Mouse (Mus musculus) lung, postnatal 4 days (tissue): ENCODE measurements around the gene Dynlt1f.
"Not testable (repeated sequence)": the region's sequence is repeated elsewhere in the genome, so short reads cannot be mapped to it uniquely, and the experiment has no call there.

Source experiments
- DNase-seq, 2 experiments: peaks; one replicate each; pipeline ENCODE4 v3.0.0; 2021

The Dynlt1f gene

GRCm38 (mm10) chr17:6661093-6661816, 5.6 kb upstream of the Dynlt1f start:
- peak; percentile 34 to 72 for DNase-seq

GRCm38 (mm10) chr17:6660589-6660988, 4.9 kb upstream of the Dynlt1f start:
- DNase-seq, result peak; percentile 46

DNA sequence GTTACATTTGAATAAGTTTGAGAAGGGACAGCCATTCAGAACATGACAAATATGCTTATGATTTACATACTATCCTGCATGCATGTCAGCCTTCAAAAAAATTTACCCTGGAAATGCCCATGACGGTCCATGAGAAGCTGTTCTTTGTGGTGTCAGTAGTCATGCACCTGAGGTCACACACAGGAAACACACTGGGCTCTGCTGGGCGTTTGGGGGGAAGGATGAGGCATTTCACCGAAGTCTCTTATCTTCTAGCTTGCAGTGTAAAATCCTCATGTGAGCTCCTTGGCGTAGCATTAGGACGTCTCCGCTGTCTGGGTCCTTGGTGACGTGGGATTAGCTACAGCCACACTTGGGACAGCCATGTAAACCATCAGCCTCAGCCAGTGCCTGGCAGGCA, 3.1 kb upstream of the Dynlt1f start, which contains the start of gene Sytl3:
Gene Sytl3 (plus strand): TSS at position 293 of the 400 bp plus-strand sequence.
- DNase-seq, result peak in 1 of 2 experiments; percentile 17

DNA sequence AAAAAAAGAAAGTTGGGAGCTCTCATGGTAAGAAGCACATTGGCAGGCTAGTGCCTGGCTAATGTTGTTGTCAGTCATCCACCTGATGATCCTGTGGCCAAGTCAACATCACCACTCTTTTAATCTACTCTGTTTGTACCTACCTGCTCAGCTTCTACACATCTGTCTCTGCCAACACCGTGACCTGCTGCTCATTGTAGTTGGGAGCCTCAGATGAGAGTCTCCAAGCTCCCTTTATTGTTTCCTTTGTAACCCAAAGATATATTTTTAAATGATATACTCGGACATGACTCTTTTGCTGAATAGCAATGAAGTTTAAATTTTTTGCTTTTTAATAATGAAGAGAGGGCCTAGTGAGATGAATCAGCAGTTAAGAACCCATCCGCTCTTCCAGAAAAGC, 771 bp upstream of the Dynlt1f start:
- DNase-seq, result peak in 1 of 2 experiments; percentile 4

GRCm38 (mm10) chr17:6655087-6655511, 601 bp downstream of the Dynlt1f start:
- DNase-seq, result peak; percentile 78 to 86

DNA sequence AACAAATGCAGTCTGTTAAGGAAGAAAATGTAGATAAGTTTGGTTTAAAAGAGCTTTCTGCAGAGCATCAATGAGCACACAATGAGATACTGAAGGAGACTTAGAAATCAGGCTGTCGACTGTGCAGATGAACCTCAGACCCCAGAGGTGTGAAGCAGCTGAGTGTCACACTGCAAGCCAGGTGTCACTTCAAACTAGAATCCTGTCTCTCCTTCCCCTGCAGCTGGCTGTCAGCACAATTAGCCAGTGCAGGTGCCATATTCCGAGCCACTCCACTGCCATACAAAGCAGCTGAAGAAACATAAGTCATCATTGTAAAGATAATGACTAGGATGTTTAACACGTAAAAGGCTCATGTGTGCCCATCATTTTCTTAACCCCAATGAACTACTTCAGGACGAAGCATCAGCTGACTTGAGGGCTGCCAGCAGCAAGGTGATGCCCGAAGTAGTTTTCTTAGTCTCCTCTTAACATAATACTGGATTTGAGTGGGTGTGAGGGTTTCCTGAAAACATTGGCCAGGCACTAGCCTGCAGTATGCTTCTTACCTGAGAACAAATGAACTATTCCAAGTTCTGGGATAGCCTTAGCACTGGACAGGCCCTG, 2.3 kb downstream of the Dynlt1f start:
- DNase-seq, result not testable (repeated sequence)

GRCm38 (mm10) chr17:6650904-6651565, 4.7 kb downstream of the Dynlt1f start:
- DNase-seq, result peak in 1 of 2 experiments; percentile 21

DNA sequence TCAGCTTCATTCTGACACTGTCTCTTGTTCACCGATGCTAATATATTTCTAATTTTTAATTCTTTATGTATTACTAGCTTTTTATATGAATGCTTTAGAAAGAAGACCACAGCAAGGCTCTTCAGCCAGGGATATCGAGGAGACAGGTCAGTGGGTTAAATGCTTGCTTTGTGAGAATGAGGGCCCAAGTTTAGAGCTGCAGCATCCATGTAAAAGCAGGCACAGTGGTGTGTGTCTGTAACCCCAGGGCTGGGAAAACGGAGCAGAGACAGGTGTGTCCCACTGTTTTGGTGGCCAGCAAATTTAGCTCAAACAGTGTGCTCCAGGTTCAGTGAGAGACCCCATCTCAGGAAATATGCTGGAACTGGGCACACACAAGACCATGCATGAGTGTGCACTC, 8.2 kb downstream of the Dynlt1f start:
- DNase-seq, result not testable (repeated sequence)

DNA sequence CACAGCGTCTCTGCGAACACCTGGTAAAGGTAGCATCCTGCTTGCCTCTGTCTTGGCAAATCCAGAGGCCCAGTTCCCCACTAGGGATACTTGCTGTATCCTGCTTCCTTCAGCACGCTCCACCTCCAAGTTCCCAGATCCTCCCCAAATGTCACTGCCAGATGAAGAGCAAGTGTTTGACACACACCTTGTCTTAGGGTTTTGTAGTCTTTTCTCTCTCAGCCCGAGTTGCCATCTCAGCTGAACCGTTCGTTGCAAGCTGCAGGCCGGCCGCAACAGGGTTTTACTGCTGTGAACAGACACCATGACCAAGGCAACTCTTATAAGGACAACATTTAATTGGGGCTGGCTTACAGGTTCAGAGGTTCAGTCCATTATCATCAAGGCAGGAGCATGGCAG, 8.9 kb downstream of the Dynlt1f start:
- DNase-seq, result not testable (repeated sequence)

GRCm38 (mm10) chr17:6645668-6646067, 10.0 kb downstream of the Dynlt1f start:
- DNase-seq, result not testable (repeated sequence)

- peak in 1 of 2 experiments; percentile 13 for DNase-seq
These were observed 11.0 kb downstream of the Dynlt1f start for GRCm38 (mm10) chr17:6644673-6645072.

- DNase-seq, result peak in 1 of 2 experiments; percentile 21
These were observed 11.5 kb downstream of the Dynlt1f start for GRCm38 (mm10) chr17:6644210-6644609.

GRCm38 (mm10) chr17:6640771-6641429, 14.8 kb downstream of the Dynlt1f start:
- peak; percentile 72 to 86 for DNase-seq

GRCm38 (mm10) chr17:6640044-6640637, 15.6 kb downstream of the Dynlt1f start:
- not testable (repeated sequence) for DNase-seq

DNA sequence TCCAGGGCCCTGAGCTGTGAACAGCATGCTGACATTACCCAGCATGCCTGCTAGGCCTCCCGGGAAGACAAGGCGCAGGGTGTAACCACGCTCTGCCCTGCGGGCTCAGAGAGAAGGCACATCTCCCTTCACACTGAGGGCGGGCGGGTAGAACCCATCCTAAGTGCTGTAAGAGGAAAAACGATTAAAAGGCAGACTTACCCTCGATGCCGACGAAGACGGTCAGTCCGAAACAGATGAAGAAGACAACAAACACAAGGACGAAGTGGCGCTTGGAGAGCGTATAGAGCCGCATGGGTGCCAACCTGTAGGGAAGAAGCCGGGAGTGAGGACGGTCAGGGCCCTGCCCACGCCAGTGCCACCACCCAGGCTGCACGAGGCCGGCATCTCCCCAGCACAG, 16.2 kb downstream of the Dynlt1f start:
- not testable (repeated sequence) for DNase-seq

- not testable (repeated sequence) for DNase-seq
These were observed 17.3 kb downstream of the Dynlt1f start for GRCm38 (mm10) chr17:6638444-6638843.

DNA sequence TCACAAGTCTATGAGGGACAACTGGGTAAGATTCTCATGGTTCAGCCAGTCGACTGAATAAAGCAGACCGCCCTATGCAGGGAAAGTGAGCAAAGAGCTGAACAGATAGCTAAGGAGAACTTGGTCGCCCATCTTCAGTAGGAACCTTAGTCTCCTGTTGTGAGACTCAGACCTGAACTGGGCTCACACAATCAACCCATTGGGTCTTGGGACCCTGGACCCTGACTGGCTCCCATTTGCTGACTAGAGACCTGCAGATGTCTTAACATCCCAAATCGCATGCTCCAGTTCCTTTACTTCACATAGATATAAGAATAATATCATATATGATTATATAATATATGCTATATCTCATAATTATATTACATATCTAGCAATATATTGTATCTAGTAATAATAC, 18.3 kb downstream of the Dynlt1f start:
- not testable (repeated sequence) for DNase-seq

- no peak for DNase-seq
These were observed 18.8 kb downstream of the Dynlt1f start for GRCm38 (mm10) chr17:6636861-6637260.

- DNase-seq, result not testable (repeated sequence)
These were observed 19.9 kb downstream of the Dynlt1f start for GRCm38 (mm10) chr17:6635781-6636180.

DNA sequence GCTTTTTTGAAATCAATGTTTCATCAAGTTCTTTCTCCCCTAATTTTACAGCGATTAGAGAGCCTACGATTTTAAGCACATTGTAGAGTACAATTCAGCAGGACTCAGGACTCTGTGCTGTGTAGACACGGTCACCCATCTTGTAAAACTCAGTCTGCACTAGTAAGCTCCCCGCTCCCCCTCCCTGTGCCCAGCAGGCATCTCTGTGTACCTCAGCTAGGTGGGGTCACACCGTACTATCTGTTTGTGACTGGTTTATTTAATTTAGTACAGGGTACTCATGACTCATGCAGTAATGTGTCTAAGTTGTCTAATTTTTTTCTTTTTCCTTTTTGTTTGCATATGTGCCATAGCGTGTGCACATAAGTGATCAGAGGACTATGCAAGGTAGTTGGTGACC, 22.9 kb downstream of the Dynlt1f start:
- DNase-seq, result not testable (repeated sequence)

DNA sequence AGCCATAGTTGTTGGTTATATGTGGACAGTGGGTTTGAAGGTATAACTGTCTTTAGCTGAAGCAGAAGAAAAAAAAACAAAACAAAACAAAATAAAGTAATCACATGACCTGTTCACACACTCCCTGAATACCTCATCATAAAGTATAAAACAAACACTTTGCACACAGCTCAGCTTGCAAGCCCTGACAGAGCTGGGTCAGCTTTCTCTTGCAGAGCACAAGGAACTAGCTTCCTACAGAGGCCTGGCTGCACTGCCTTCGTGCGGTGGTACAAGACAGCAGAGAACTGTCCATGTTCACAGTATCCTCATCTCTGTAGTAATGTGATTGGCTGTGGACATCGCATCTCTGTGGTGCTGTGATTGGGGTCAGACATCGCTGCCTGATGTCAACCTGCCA, 25.3 kb downstream of the Dynlt1f start:
- not testable (repeated sequence) for DNase-seq

- DNase-seq, result not testable (repeated sequence)
These were observed 30.7 kb downstream of the Dynlt1f start for GRCm38 (mm10) chr17:6624926-6625558.
